Mouse (Mus musculus): ENCODE results near the gene Kif12. TPM values are rescaled to one million over a fixed set of nuclear protein-coding genes. Genes with fewer than 3 reads are reported as not detected.

The Kif12 gene
- total RNA-seq (2015) (not detected in 2 replicates), total RNA-seq (2017) (not detected in 2 replicates)

- no peak for ATAC-seq (ENCODE audit: poor library complexity, severe bottlenecking)
Measured at GRCm38 (mm10) chr4:63171969-63172685, at the start of gene Kif12. TSS of gene Kif12 (minus strand) at chr4:63172131.

- no peak for ATAC-seq (ENCODE audit: poor library complexity, severe bottlenecking)
Measured at GRCm38 (mm10) chr4:63221096-63221958, 49.4 kb upstream of the Kif12 start.

- no peak for ATAC-seq (ENCODE audit: poor library complexity, severe bottlenecking)
Measured at GRCm38 (mm10) chr4:63219635-63220034, 47.7 kb upstream of the Kif12 start.

- no peak for ATAC-seq (ENCODE audit: poor library complexity, severe bottlenecking)
Measured at GRCm38 (mm10) chr4:63219059-63219458, 47.1 kb upstream of the Kif12 start.

- no peak for ATAC-seq (ENCODE audit: poor library complexity, severe bottlenecking)
Measured at GRCm38 (mm10) chr4:63217513-63217912, 45.6 kb upstream of the Kif12 start.

- ATAC-seq (ENCODE audit: poor library complexity, severe bottlenecking), result no peak
Measured at GRCm38 (mm10) chr4:63216566-63216965, 44.6 kb upstream of the Kif12 start.

- no peak; the same call in 1 of the 2 replicates for ATAC-seq (ENCODE audit: poor library complexity, severe bottlenecking)
Measured at GRCm38 (mm10) chr4:63215993-63216531, 44.1 kb upstream of the Kif12 start.

GRCm38 (mm10) chr4:63215185-63215992, 43.5 kb upstream of the Kif12 start:
- peak; percentile 86 for ATAC-seq (ENCODE audit: poor library complexity, severe bottlenecking)

GRCm38 (mm10) chr4:63213907-63214621, 42.1 kb upstream of the Kif12 start, which contains the start of gene Col27a1:
TSS of gene Col27a1 (plus strand) at chr4:63214004.
- no peak for ATAC-seq (ENCODE audit: poor library complexity, severe bottlenecking)

- ATAC-seq (ENCODE audit: poor library complexity, severe bottlenecking), result peak; percentile 83
Measured at GRCm38 (mm10) chr4:63205583-63205982, 33.7 kb upstream of the Kif12 start.

- no peak for ATAC-seq (ENCODE audit: poor library complexity, severe bottlenecking)
Measured at GRCm38 (mm10) chr4:63203874-63204273, 31.9 kb upstream of the Kif12 start.

GRCm38 (mm10) chr4:63199366-63199765, 27.4 kb upstream of the Kif12 start:
- no peak for ATAC-seq (ENCODE audit: poor library complexity, severe bottlenecking)

GRCm38 (mm10) chr4:63194366-63194765, 22.4 kb upstream of the Kif12 start:
- ATAC-seq (ENCODE audit: poor library complexity, severe bottlenecking), result no peak

GRCm38 (mm10) chr4:63191641-63192040, 19.7 kb upstream of the Kif12 start:
- ATAC-seq (ENCODE audit: poor library complexity, severe bottlenecking), result no peak

GRCm38 (mm10) chr4:63186281-63186870, 14.4 kb upstream of the Kif12 start:
- no peak for ATAC-seq (ENCODE audit: poor library complexity, severe bottlenecking)

GRCm38 (mm10) chr4:63181556-63181955, 9.6 kb upstream of the Kif12 start:
- peak; percentile 45 for ATAC-seq (ENCODE audit: poor library complexity, severe bottlenecking)

- no peak for ATAC-seq (ENCODE audit: poor library complexity, severe bottlenecking)
Measured at GRCm38 (mm10) chr4:63171122-63171521, 809 bp downstream of the Kif12 start.

- ATAC-seq (ENCODE audit: poor library complexity, severe bottlenecking), result no peak
Measured at GRCm38 (mm10) chr4:63170061-63170460, 1.9 kb downstream of the Kif12 start.

- ATAC-seq (ENCODE audit: poor library complexity, severe bottlenecking), result no peak
Measured at GRCm38 (mm10) chr4:63166323-63166722, 5.6 kb downstream of the Kif12 start.

- no peak for ATAC-seq (ENCODE audit: poor library complexity, severe bottlenecking)
Measured at GRCm38 (mm10) chr4:63165636-63166035, 6.3 kb downstream of the Kif12 start.
